Mouse (Mus musculus) MEL (cell line): Measurements from ENCODE around the gene Tulp4. TPM values are rescaled to one million over a fixed set of nuclear protein-coding genes. Genes with fewer than 3 reads are reported as not detected.
"Not testable (repeated sequence)": the region's sequence is repeated elsewhere in the genome, so short reads cannot be mapped to it uniquely, and the experiment has no call there.

Experiments
- DNase-seq: peaks from one replicate; pipeline ENCODE4 v3.0.0; 2011; ENCODE audit warnings: low read depth, low spot score
- H3K27ac ChIP-seq: 2 replicates; pipeline ENCODE4 v1.5.1; 2012; ENCODE audit warnings: low read depth, mild to moderate bottlenecking, control low read depth, low read length, moderate library complexity; ENCODE audit not compliant: control insufficient read depth
- H3K27me3 ChIP-seq, 2 experiments: fragments of 150-350 bp in 1 of 2; sonication (generic) in 1 of 2; 2 replicates each; pipeline ENCODE4 v1.6.1; 2012; ENCODE audit warnings: low read length in 2 of 2, mild to moderate bottlenecking in 2 of 2, improper control_type of control experiment in 1 of 2, moderate library complexity in 1 of 2; ENCODE audit not compliant: insufficient read depth in 2 of 2, control insufficient read depth in 1 of 2
- H3K36me3 ChIP-seq, 2 experiments: 2 replicates each; pipeline ENCODE4 v1.6.1; 2012 to 2014; ENCODE audit warnings: low read length in 2 of 2, improper control_type of control experiment in 1 of 2, inconsistent platforms in 1 of 2, mild to moderate bottlenecking in 1 of 2; ENCODE audit not compliant: insufficient read depth in 2 of 2, control insufficient read depth in 1 of 2
- H3K4me1 ChIP-seq, 2 experiments: fragments of 150-350 bp in 1 of 2; sonication (generic) in 1 of 2; 2 replicates each; pipeline ENCODE4 v1.6.1; 2012; ENCODE audit warnings: low read length in 2 of 2, improper control_type of control experiment in 1 of 2, mild to moderate bottlenecking in 1 of 2; ENCODE audit not compliant: insufficient read depth in 2 of 2, control insufficient read depth in 1 of 2
- H3K4me3 ChIP-seq, 2 experiments: fragments of 150-350 bp in 1 of 2; sonication (generic) in 1 of 2; 2 replicates each; pipeline ENCODE4 v1.5.1; 2012; ENCODE audit warnings: low read depth in 2 of 2, low read length in 2 of 2, mild to moderate bottlenecking in 2 of 2, moderate library complexity in 2 of 2, control low read depth in 1 of 2, improper control_type of control experiment in 1 of 2; ENCODE audit not compliant: control insufficient read depth in 1 of 2, insufficient read depth in 1 of 2
- H3K79me2 ChIP-seq: 2 replicates; pipeline ENCODE4 v1.6.1; 2012; ENCODE audit warnings: mild to moderate bottlenecking, low read length, moderate library complexity; ENCODE audit not compliant: control insufficient read depth, poor library complexity, insufficient read depth
- H3K9ac ChIP-seq: 2 replicates; pipeline ENCODE4 v1.6.1; 2012; ENCODE audit warnings: low read depth, mild to moderate bottlenecking, control low read depth, low read length, moderate library complexity; ENCODE audit not compliant: control insufficient read depth, poor library complexity, severe bottlenecking
- H3K9me3 ChIP-seq: fragments of 150-350 bp; sonication (generic); replicated peaks from 2 replicates; pipeline ENCODE4 v1.6.1; 2012; ENCODE audit warnings: mild to moderate bottlenecking, low read length, improper control_type of control experiment, moderate library complexity; ENCODE audit not compliant: insufficient read depth
- BHLHE40 ChIP-seq: IDR thresholded peaks from 2 replicates; pipeline ENCODE4 v1.6.1; 2012; ENCODE audit warnings: low read depth, mild to moderate bottlenecking, inconsistent platforms, low read length, improper control_type of control experiment, borderline replicate concordance
- CHD1 ChIP-seq: IDR thresholded peaks from 2 replicates; pipeline ENCODE4 v1.6.1; 2012; ENCODE audit warnings: low read depth, mild to moderate bottlenecking, inconsistent platforms, low read length, improper control_type of control experiment
- CTCF ChIP-seq, 3 experiments: IDR thresholded peaks in 2 of 3; conservative IDR thresholded peaks in 1 of 3; 2 replicates each; pipeline ENCODE4 v1.5.1; 2011 to 2012; ENCODE audit warnings: low read length in 3 of 3, low read depth in 2 of 3, mild to moderate bottlenecking in 2 of 3, improper control_type of control experiment in 1 of 3, inconsistent platforms in 1 of 3, mixed read lengths in 1 of 3, moderate library complexity in 1 of 3; ENCODE audit not compliant: control insufficient read depth in 1 of 3, insufficient read depth in 1 of 3, poor library complexity in 1 of 3, severe bottlenecking in 1 of 3
- EP300 ChIP-seq, 2 experiments: IDR thresholded peaks; 2 replicates each; pipeline ENCODE4 v1.6.1; 2011; ENCODE audit warnings: improper control_type of control experiment in 2 of 2, low read length in 2 of 2, low read depth in 1 of 2, mild to moderate bottlenecking in 1 of 2
- JUND ChIP-seq: IDR thresholded peaks from 2 replicates; pipeline ENCODE4 v1.6.1; 2011; ENCODE audit warnings: low read depth, mild to moderate bottlenecking, improper control_type of control experiment, low read length
- MAFK ChIP-seq: IDR thresholded peaks from 2 replicates; pipeline ENCODE4 v1.6.1; 2011; ENCODE audit warnings: low read depth, mild to moderate bottlenecking, low read length, improper control_type of control experiment, borderline replicate concordance
- MAX ChIP-seq: IDR thresholded peaks from 2 replicates; pipeline ENCODE4 v1.6.1; 2011; ENCODE audit warnings: low read length, improper control_type of control experiment
- MYB ChIP-seq: IDR thresholded peaks from 2 replicates; pipeline ENCODE4 v1.6.1; 2011; ENCODE audit warnings: mild to moderate bottlenecking, low read depth, low read length, improper control_type of control experiment
- NELFE ChIP-seq: IDR thresholded peaks from 2 replicates; pipeline ENCODE4 v1.6.1; 2011; ENCODE audit warnings: low read depth, low read length, improper control_type of control experiment
- POLR2AphosphoS2 ChIP-seq: IDR thresholded peaks from 2 replicates; pipeline ENCODE4 v1.6.1; 2011; ENCODE audit warnings: low read length, improper control_type of control experiment
- RAD21 ChIP-seq: IDR thresholded peaks from 2 replicates; pipeline ENCODE4 v1.6.1; 2011; ENCODE audit warnings: mild to moderate bottlenecking, low read depth, low read length, improper control_type of control experiment
- TAL1 ChIP-seq: IDR thresholded peaks from 2 replicates; pipeline ENCODE4 v1.6.1; 2012; ENCODE audit warnings: mild to moderate bottlenecking, inconsistent platforms, low read length, moderate library complexity, mixed read lengths
- TBP ChIP-seq: IDR thresholded peaks from 2 replicates; pipeline ENCODE4 v1.8.0; 2011; ENCODE audit warnings: low read depth, low read length, improper control_type of control experiment
- TCF12 ChIP-seq: IDR thresholded peaks from 2 replicates; pipeline ENCODE4 v1.6.1; 2014; ENCODE audit warnings: low read depth, mild to moderate bottlenecking, inconsistent platforms, low read length, improper control_type of control experiment, moderate library complexity
- UBTF ChIP-seq: IDR thresholded peaks from 2 replicates; pipeline ENCODE4 v1.6.1; 2012; ENCODE audit warnings: low read depth, mild to moderate bottlenecking, inconsistent platforms, low read length, improper control_type of control experiment, moderate library complexity, borderline replicate concordance; ENCODE audit not compliant: insufficient read depth
- USF2 ChIP-seq, 2 experiments: IDR thresholded peaks; 2 replicates each; pipeline ENCODE4 v1.6.1; 2011 to 2012; ENCODE audit warnings: improper control_type of control experiment in 2 of 2, low read length in 2 of 2, borderline replicate concordance in 1 of 2, inconsistent platforms in 1 of 2, low read depth in 1 of 2, mild to moderate bottlenecking in 1 of 2; ENCODE audit not compliant: insufficient read depth in 1 of 2
- polyA plus RNA-seq, 2 experiments: library from polyadenylated mRNA; stranded (reverse) in 1 of 2; unstranded in 1 of 2; fragments of >175 nt in 1 of 2; fragments of >200 nt in 1 of 2; gene quantifications; 2 replicates each; pipeline versions ENCODE4 v1.2.1 to v1.2.4; 2012; ENCODE audit warnings: low replicate concordance in 2 of 2, low read depth in 1 of 2; ENCODE audit not compliant: insufficient read length in 2 of 2, insufficient read depth in 1 of 2, missing spikeins in 1 of 2
- total RNA-seq: library from RNA; depleted of rRNA; stranded (reverse); fragments of 300-350 nt; gene quantifications from 2 replicates; pipeline ENCODE4 v1.2.3, GENCODE M21; 2012

Gene Tulp4
- total and polyA plus RNA-seq, 3 experiments = 7.7 to 59.2 TPM; not detected in 1

DNA sequence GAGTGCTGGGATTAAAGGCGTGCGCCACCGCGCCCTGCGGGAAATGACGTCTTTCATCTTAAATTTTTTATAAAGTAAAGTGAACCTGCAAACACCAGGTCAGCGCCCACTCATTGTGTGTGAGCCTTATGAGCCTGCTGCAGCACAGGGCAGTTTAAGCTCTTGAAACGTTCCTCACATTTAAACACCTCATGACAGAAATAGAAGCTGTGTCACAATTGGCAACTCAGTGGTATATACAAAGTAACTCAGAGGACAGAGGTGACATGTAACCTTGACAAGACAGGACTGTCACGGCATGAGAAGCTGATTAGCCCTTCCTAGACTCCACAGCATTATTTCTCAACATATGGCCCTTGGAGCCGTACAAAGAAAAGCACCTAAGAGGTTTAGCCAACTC lies 110.3 kb downstream of the Tulp4 start:
- Histone ChIP-seq H3K4me1 (no peaks in the 10 kb centered on the region; a peak in 1 of 4 replicates), H3K27ac (no peak overlapping the region), H3K27me3 (no peaks in the 10 kb centered on the region), H3K79me2 (no peaks in the 10 kb centered on the region), H3K9ac (no peak overlapping the region), H3K36me3 (no peaks in the 10 kb centered on the region), H3K9me3 (no peaks in the 10 kb centered on the region), H3K4me3 (no peak overlapping the region)
- DNase-seq = no peak
- TF ChIP-seq CHD1 = no peak
- no peak for TF ChIP-seq UBTF
- TF ChIP-seq NELFE = no peak
- TF ChIP-seq BHLHE40 = no peak
- TF ChIP-seq JUND = no peak
- TF ChIP-seq EP300 (IDR thresholded peaks at IDR 0.05; ENCODE audit: low read depth in 1 of 2, low read length in 2 of 2) = no peak
- no peak for TF ChIP-seq TAL1
- TF ChIP-seq USF2 (IDR thresholded peaks at IDR 0.05; ENCODE audit: borderline replicate concordance in 1 of 2, insufficient read depth in 1 of 2, low read depth in 1 of 2, low read length in 2 of 2) = no peak
- TF ChIP-seq RAD21 = no peak
- no peak for TF ChIP-seq CTCF (IDR thresholded peaks at IDR 0.05 in 2 of 3, conservative IDR thresholded peaks at IDR 0.05 in 1 of 3; ENCODE audit: control insufficient read depth in 1 of 3, insufficient read depth in 1 of 3, low read depth in 2 of 3, low read length in 3 of 3, poor library complexity in 1 of 3, severe bottlenecking in 1 of 3)
- TF ChIP-seq MAFK = no peak
- no peak for TF ChIP-seq TBP
- TF ChIP-seq MYB = no peak
- TF ChIP-seq TCF12 = no peak
- TF ChIP-seq POLR2AphosphoS2 = no peak
- TF ChIP-seq MAX = no peak

DNA sequence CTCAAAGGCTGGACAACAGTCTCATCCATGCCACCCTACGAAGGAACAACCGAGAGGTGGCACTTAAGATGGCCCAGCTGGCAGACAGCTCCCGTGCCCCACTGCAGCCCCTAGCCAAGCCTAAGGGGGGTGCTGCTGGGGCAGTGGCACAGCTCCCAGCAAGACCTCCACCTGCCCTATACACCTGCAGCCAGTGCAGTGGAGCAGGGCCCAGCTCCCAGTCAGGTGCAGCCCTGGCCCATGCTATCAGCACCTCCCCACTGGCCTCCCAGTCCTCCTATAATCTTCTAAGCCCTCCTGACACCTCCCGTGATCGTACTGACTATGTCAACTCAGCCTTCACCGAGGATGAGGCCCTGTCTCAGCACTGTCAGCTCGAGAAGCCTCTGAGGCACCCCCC lies 126.4 kb downstream of the Tulp4 start:
- not testable (repeated sequence) for H3K36me3 ChIP-seq, H3K27me3 ChIP-seq, H3K4me3 ChIP-seq, H3K9me3 ChIP-seq, H3K27ac ChIP-seq, DNase-seq, H3K9ac ChIP-seq, H3K79me2 ChIP-seq, H3K4me1 ChIP-seq

DNA sequence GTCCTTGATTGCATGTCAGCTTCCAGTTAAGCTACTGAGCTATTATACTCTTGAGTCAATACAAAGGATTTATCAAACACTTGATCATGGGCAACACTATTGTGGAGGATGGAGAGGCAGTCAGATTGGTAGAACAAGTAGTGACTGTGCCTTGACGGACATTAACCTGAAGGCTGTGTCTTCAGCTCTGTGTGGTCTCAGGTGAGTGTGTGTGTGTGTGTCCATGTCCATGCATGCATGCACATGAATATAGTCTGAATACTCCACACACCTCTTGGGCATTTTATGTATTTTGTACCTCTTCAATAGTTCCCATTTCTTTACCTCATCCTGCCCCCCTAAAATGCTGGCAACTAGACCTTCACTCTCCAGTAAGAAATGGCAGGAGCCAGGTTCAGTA lies 145.1 kb downstream of the Tulp4 start:
- not testable (repeated sequence) for H3K36me3 ChIP-seq, H3K9me3 ChIP-seq, H3K4me3 ChIP-seq, H3K79me2 ChIP-seq, H3K27me3 ChIP-seq, H3K9ac ChIP-seq, H3K4me1 ChIP-seq, H3K27ac ChIP-seq
- peak; percentile 1 for DNase-seq

DNA sequence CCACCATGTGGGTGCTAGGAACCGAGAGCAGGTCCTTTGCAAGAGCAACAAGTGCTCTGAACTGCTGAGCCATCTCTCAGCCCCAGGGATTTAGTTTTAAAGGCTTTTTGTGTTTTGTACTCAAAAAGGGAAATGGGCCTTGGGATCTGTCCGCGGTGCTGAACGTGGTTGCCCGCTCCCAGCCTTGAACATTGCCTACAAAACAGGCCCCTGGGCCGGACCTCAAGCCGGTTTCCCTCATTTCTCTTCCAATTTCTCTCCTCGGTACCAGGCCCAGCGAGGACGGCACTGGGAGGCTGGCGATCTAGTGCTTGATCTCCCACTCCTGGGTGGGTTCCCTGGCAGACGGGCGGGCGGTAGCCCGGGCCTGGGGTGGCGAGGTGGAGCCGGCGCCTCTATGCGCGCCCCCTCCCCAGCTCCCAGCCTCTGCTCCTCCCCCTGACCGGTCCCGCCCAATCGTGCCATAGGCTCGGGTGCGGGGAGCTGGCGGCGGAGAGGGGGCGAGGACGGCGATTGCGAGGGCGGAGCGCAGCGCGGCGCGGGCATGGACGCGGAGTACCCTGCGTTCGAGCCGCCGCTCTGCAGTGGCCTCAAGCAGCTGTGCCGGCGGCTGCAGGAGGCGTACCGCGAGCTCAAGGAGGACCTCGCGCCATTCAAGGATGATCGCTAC lies 150.3 kb downstream of the Tulp4 start, which contains the start of gene Tmem181a:
Tmem181a (plus strand) TSS at position 461 of the 670 bp plus-strand sequence.
- not testable (repeated sequence) for H3K9ac ChIP-seq, DNase-seq

DNA sequence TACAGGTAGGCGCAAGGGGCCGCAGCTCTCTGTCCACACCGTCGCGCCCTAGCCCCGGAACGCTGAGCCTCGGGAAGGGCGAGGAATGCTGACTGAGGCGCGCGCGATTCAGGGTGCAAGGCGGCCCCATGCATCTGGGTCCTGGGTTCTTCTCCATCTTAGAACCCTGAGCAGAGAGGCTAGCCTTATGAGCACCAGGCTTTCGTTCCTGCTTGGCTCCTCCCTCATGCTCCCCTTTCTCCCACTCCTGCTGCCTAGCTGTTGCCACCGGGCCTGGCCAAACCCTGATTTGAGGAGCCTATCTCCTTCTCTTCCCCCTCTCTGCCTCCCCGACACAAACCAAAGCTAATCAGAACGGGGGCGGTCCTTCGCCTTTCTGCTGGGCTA lies 150.8 kb downstream of the Tulp4 start:
- H3K9me3 ChIP-seq, H3K9ac ChIP-seq, H3K36me3 ChIP-seq, H3K27me3 ChIP-seq, H3K4me1 ChIP-seq, DNase-seq, H3K4me3 ChIP-seq, H3K79me2 ChIP-seq, H3K27ac ChIP-seq: not testable (repeated sequence)

More for the DNA sequence above, 150.3 kb downstream of the Tulp4 start, which contains the start of gene Tmem181a:
- not testable (repeated sequence) for H3K27ac ChIP-seq, H3K79me2 ChIP-seq, H3K9me3 ChIP-seq, H3K27me3 ChIP-seq, H3K36me3 ChIP-seq, H3K4me1 ChIP-seq, H3K4me3 ChIP-seq
